Mouse (Mus musculus): ENCODE results near the gene Dnajc9. TPM values are rescaled to one million over a fixed set of nuclear protein-coding genes. Genes with fewer than 3 reads are reported as not detected.

Gene Dnajc9
- polyA plus RNA-seq, 1 experiment from 2014 or later, result 245 TPM

DNA sequence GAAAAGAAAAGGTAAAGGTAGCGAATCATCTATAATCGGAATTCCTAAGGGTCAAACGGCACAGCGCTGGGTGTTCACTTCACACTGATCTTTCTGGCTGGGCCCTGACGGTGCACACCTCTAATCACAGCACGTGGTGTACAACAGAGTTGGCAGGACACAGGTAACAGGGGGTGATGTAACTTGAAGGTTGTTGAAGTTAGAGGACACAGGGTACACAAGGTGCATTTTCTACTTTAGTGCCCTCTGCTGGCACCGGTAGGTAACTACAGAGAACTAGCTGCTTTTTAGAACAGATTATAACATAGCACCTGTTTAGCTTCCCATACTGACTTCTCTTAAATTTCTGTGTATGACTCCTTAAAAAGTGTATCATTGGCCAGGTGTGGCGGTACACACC lies 48.6 kb downstream of the Dnajc9 start:
- Histone ChIP-seq H3K9me3 (ENCODE audit: control insufficient read depth, low read length) (no peaks in the 10 kb centered on the region; the same call in 1 of the 2 replicates), H3K27me3 (ENCODE audit: control insufficient read depth, insufficient read depth, low read length) (no peaks in the 10 kb centered on the region), H3K9ac (ENCODE audit: low read length) (no peak overlapping the region), H3K36me3 (ENCODE audit: control insufficient read depth, insufficient read depth, low read length) (peaks cover 14% of the 10 kb centered on the region), H3K4me2 (ENCODE audit: low read depth) (no peak overlapping the region), H3K4me3 (ENCODE audit: low read depth, low read length) (no peak overlapping the region), H3K4me1 (ENCODE audit: control insufficient read depth, insufficient read depth, low read length) (no peaks in the 10 kb centered on the region), H3K27ac (ENCODE audit: low read depth, low read length) (no peak overlapping the region)
- ATAC-seq (ENCODE audit: insufficient read depth, low FRiP score, low TSS enrichment), result no peak
- 84% methylated on average over 8 of the region's 8 CpGs for WGBS
- DNase-seq (ENCODE audit: low spot score), result no peak

DNA sequence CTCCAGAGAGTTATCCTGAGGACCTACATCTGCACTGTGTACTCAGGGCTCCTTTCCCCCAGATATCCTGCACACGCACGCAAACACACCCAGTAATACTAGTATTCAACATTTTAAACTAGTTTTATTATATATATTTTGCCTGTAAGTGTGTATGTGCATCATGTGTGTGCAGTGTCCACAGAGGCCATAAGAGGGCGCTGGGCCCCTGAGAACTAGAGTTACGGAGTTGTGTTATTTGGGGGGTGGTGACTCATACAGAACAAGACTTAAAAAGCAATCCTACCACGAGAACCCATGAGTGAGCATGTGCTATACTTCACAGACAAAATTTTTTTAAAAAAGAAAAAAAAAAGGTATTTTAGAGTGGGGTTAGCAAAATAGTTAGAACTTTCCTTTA lies 49.3 kb downstream of the Dnajc9 start:
- peaks cover 14% of the 10 kb centered on the region for H3K36me3 ChIP-seq (ENCODE audit: control insufficient read depth, insufficient read depth, low read length)
- no peak overlapping the region for H3K27ac ChIP-seq (ENCODE audit: low read depth, low read length)
- H3K9ac ChIP-seq (ENCODE audit: low read length), result no peak overlapping the region
- H3K4me1 ChIP-seq (ENCODE audit: control insufficient read depth, insufficient read depth, low read length), result no peaks in the 10 kb centered on the region
- no peak overlapping the region for H3K4me2 ChIP-seq (ENCODE audit: low read depth)
- DNase-seq (ENCODE audit: low spot score) (no peak), ATAC-seq (ENCODE audit: insufficient read depth, low FRiP score, low TSS enrichment) (no peak)
- 97% methylated on average over 5 of the region's 5 CpGs for WGBS
- no peaks in the 10 kb centered on the region; the same call in 1 of the 2 replicates for H3K9me3 ChIP-seq (ENCODE audit: control insufficient read depth, low read length)
- no peak overlapping the region for H3K4me3 ChIP-seq (ENCODE audit: low read depth, low read length)
- no peaks in the 10 kb centered on the region for H3K27me3 ChIP-seq (ENCODE audit: control insufficient read depth, insufficient read depth, low read length)

Other genes with a start within 250 kb of the Dnajc9 start
- gene Kcnk5, start 207.1 kb downstream of the Dnajc9 start, polyA plus RNA-seq (2014; fragmentation: Nextera tagmentation; extraction: Ambion mirVana), result 8.8 and 9.1 TPM in 2 replicates
- not detected in 2 replicates for gene Kcnk16, start 119.7 kb downstream of the Dnajc9 start, polyA plus RNA-seq (2014; fragmentation: Nextera tagmentation; extraction: Ambion mirVana)
- gene Nudt13, start 94.2 kb downstream of the Dnajc9 start, polyA plus RNA-seq (2014; fragmentation: Nextera tagmentation; extraction: Ambion mirVana), result 6.2 and 8.1 TPM in 2 replicates
- 68.5 and 71.6 TPM in 2 replicates for gene Ecd, start 40.8 kb downstream of the Dnajc9 start, polyA plus RNA-seq (2014; fragmentation: Nextera tagmentation; extraction: Ambion mirVana)
- gene Fam149b, start 40.7 kb downstream of the Dnajc9 start, polyA plus RNA-seq (2014; fragmentation: Nextera tagmentation; extraction: Ambion mirVana), result 53.1 and 55.7 TPM in 2 replicates
- 75.0 and 75.6 TPM in 2 replicates for gene Mrps16, start 4.7 kb upstream of the Dnajc9 start, polyA plus RNA-seq (2014; fragmentation: Nextera tagmentation; extraction: Ambion mirVana)
- gene Cfap70, start 63.3 kb upstream of the Dnajc9 start, polyA plus RNA-seq (2014; fragmentation: Nextera tagmentation; extraction: Ambion mirVana), result 0.24 and 0.53 TPM in 2 replicates
- gene Anxa7, start 91.2 kb upstream of the Dnajc9 start, polyA plus RNA-seq (2014; fragmentation: Nextera tagmentation; extraction: Ambion mirVana), result 14.7 and 17.2 TPM in 2 replicates
- gene Mss51, start 108.0 kb upstream of the Dnajc9 start, polyA plus RNA-seq (2014; fragmentation: Nextera tagmentation; extraction: Ambion mirVana), result 0.81 and 0.98 TPM in 2 replicates
- 61.1 and 62.4 TPM in 2 replicates for gene Ppp3cb, start 157.7 kb upstream of the Dnajc9 start, polyA plus RNA-seq (2014; fragmentation: Nextera tagmentation; extraction: Ambion mirVana)

Measured in neural tube, embryonic 11.5 days (tissue).